Mouse (Mus musculus) olfactory bulb, adult 2 months (tissue): ENCODE results near the gene Dglucy. TPM values are rescaled to one million over a fixed set of nuclear protein-coding genes. Genes with fewer than 3 reads are reported as not detected.

ENCODE experiments used
- H3K27ac ChIP-seq: fragments of 200-500 bp; 2 replicates; pipeline ENCODE4 v1.5.1; 2012; ENCODE audit warnings: low read depth, low read length; ENCODE audit not compliant: insufficient read depth
- H3K4me1 ChIP-seq: fragments of 200-500 bp; 2 replicates; pipeline ENCODE4 v1.6.1; 2012; ENCODE audit warnings: low read length; ENCODE audit not compliant: control insufficient read depth, insufficient read depth
- H3K4me3 ChIP-seq: fragments of 200-500 bp; 2 replicates; pipeline ENCODE4 v1.5.1; 2012; ENCODE audit warnings: mild to moderate bottlenecking, low read depth, low read length, moderate library complexity; ENCODE audit not compliant: insufficient read depth
- CTCF ChIP-seq: fragments of 200-500 bp; IDR thresholded peaks from 2 replicates; pipeline ENCODE4 v1.5.1; 2012; ENCODE audit warnings: low read depth, mild to moderate bottlenecking, low read length, moderate library complexity; ENCODE audit not compliant: insufficient read depth
- POLR2A ChIP-seq: fragments of 200-500 bp; IDR thresholded peaks from 2 replicates; pipeline ENCODE4 v1.6.1; 2012; ENCODE audit warnings: mild to moderate bottlenecking, low read depth, low read length, moderate library complexity; ENCODE audit not compliant: insufficient read depth
- WGBS: fragments of 180-500 bp; shearing (Covaris S2); methylation state at CpG from one replicate; pipeline ENCODE4 v1.1.7; 2018; 5-methylcytosine and 5-hydroxymethylcytosine counted together
- polyA plus RNA-seq: library from polyadenylated mRNA; stranded (reverse); fragments of >200 nt; gene quantifications from 2 replicates; pipeline ENCODE4 v1.2.4, GENCODE M21; 2012; ENCODE audit warnings: low replicate concordance; ENCODE audit not compliant: missing spikeins, insufficient read depth, insufficient read length

The Dglucy gene
- polyA plus RNA-seq, 1 experiment, result not detected

DNA sequence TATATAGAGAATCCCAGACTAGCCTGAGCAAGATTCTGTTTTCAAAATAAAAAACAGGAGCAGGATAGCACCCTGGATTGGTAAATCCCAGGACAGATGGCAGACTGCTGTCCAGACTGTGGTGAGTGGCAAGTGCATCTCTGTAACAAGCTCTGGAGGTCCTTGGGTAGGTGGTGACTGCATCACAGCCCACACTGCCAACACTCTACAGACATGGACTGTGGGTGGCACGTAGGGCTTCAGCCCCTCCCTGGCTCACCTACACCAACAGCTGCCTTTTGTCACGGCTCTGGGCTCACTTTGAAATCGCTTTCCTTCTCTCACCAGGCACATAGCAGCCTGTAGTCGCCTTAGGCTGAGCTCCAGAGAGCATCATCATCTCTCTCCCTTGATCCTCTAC, 164.3 kb downstream of the Dglucy start:
- Histone ChIP-seq H3K4me1 (no peaks in the 10 kb centered on the region), H3K4me3 (no peak overlapping the region), H3K27ac (no peak overlapping the region)
- 78% methylated on average over 4 of the region's 4 CpGs for WGBS
- no peak for TF ChIP-seq CTCF
- no peak for TF ChIP-seq POLR2A

DNA sequence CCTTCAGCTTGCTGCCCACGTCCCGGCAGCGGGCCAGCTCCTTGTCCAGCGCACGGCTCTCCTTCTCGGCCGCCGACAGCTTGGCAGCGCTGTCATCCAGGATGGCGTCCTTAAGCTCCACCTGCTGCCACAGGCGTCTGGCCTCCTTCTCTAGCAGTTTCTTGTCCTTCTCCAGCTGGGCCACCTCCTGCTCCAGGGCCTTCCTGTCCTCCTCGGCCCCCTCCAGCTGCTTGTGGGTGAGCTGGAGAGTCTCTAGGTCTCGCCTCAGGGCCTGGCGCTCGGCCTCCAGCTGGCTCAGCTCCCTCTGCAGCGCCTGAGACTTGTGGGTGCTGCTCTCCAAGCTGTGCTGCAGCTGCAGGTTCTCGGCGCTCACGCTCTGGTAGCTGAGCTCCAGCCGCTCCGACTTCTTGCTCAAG, 166.1 kb downstream of the Dglucy start:
- Histone ChIP-seq H3K4me1 (no peaks in the 10 kb centered on the region), H3K4me3 (no peak overlapping the region), H3K27ac (no peak overlapping the region)
- WGBS, result 90% methylated on average over 21 of the region's 21 CpGs
- TF ChIP-seq CTCF, result no peak
- TF ChIP-seq POLR2A, result no peak

DNA sequence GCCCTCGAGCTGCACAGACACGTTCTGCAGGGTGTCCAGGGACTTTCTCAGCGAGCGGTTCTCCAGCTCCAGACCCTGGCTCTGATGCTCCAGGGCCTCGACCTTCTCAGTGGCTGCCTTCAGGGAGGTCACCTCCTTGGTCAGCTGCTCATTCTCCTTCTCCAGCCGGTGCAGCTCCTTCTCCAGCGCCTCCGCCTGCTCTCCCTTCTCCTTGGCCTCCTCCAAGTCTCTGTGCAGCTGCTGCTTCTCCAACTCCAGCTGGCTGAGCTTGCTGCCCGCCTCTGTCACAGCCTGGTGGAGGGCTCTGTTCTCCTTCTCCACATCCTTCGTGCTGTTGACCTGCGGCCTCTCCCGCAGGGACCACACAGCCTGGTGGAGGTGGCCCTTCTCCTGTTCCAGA, 166.6 kb downstream of the Dglucy start:
- Histone ChIP-seq H3K4me1 (no peaks in the 10 kb centered on the region), H3K27ac (no peak overlapping the region), H3K4me3 (no peak overlapping the region)
- 85% methylated on average over 12 of the region's 12 CpGs for WGBS
- TF ChIP-seq CTCF, result no peak
- no peak for TF ChIP-seq POLR2A

DNA sequence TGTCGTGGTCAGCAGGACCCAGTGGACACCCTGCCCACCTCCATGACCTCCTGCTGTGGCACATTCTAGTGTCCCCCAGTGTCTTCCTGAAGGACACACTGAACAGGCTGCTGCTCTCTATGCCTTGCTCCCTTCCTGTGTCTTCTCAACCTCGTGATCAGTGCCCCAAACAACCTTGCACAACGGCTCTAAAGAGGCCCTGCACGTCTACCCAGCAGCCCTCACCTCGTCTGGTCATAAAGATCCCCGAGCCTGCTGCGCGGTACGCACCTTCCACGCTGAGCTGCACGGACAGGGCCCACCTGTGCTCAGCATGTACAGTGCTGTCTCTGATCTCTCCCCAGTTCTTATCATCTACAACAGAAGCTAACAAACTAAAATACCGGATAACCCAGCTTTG, 167.1 kb downstream of the Dglucy start:
- Histone ChIP-seq H3K4me3 (no peak overlapping the region), H3K4me1 (no peaks in the 10 kb centered on the region), H3K27ac (no peak overlapping the region)
- TF ChIP-seq CTCF (no peak), POLR2A (no peak)
- WGBS, result 95% methylated on average over 12 of the region's 12 CpGs

Other genes with a start within 250 kb of the Dglucy start
- not detected in 2 replicates for gene Rps6ka5, start 52.1 kb upstream of the Dglucy start, polyA plus RNA-seq
- not detected in 2 replicates for gene Gpr68, start 129.1 kb downstream of the Dglucy start, polyA plus RNA-seq
- gene Ccdc88c, start 250.0 kb downstream of the Dglucy start, polyA plus RNA-seq, result 56.2 TPM in 1 of 2 replicates, not detected in the other